Mouse (Mus musculus) olfactory bulb, adult 2 months (tissue): ENCODE measurements around the gene Ccdc127. TPM values are rescaled to one million over a fixed set of nuclear protein-coding genes. Genes with fewer than 3 reads are reported as not detected.
A peak's percentile ranks its signal among the peaks of the same experiment; 100 is the strongest.

Experiments used
- H3K27ac ChIP-seq: fragments of 200-500 bp; 2 replicates; pipeline ENCODE4 v1.5.1; 2012; ENCODE audit warnings: low read depth, low read length; ENCODE audit not compliant: insufficient read depth
- H3K4me1 ChIP-seq: fragments of 200-500 bp; 2 replicates; pipeline ENCODE4 v1.6.1; 2012; ENCODE audit warnings: low read length; ENCODE audit not compliant: control insufficient read depth, insufficient read depth
- H3K4me3 ChIP-seq: fragments of 200-500 bp; 2 replicates; pipeline ENCODE4 v1.5.1; 2012; ENCODE audit warnings: mild to moderate bottlenecking, low read depth, low read length, moderate library complexity; ENCODE audit not compliant: insufficient read depth
- CTCF ChIP-seq: fragments of 200-500 bp; IDR thresholded peaks from 2 replicates; pipeline ENCODE4 v1.5.1; 2012; ENCODE audit warnings: low read depth, mild to moderate bottlenecking, low read length, moderate library complexity; ENCODE audit not compliant: insufficient read depth
- POLR2A ChIP-seq: fragments of 200-500 bp; IDR thresholded peaks from 2 replicates; pipeline ENCODE4 v1.6.1; 2012; ENCODE audit warnings: mild to moderate bottlenecking, low read depth, low read length, moderate library complexity; ENCODE audit not compliant: insufficient read depth
- WGBS: fragments of 180-500 bp; shearing (Covaris S2); methylation state at CpG from one replicate; pipeline ENCODE4 v1.1.7; 2018; 5-methylcytosine and 5-hydroxymethylcytosine counted together
- polyA plus RNA-seq: library from polyadenylated mRNA; stranded (reverse); fragments of >200 nt; gene quantifications from 2 replicates; pipeline ENCODE4 v1.2.4, GENCODE M21; 2012; ENCODE audit warnings: low replicate concordance; ENCODE audit not compliant: missing spikeins, insufficient read depth, insufficient read length

The Ccdc127 gene
- polyA plus RNA-seq: not detected in 2 replicates

- TF ChIP-seq POLR2A: peak; percentile 78
- TF ChIP-seq CTCF: no peak
- Histone ChIP-seq H3K4me1 (no peaks in the 10 kb centered on the region), H3K4me3 (peak within 1 kb of the TSS; percentile 64), H3K27ac (peak within 1 kb of the TSS; percentile 67)
- under 1% methylated on average over 57 of the region's 57 CpGs for WGBS
Measured at GRCm38 (mm10) chr13:74349566-74350434, at the start of gene Ccdc127, which contains the start of gene Sdha. Gene Ccdc127, plus strand, starts transcription at chr13:74350309. Gene Sdha, minus strand, starts transcription at chr13:74350280.

GRCm38 (mm10) chr13:74300925-74301606 lies 49.0 kb upstream of the Ccdc127 start:
- H3K4me1 ChIP-seq: no peaks in the 10 kb centered on the region
- no peak overlapping the region for H3K27ac ChIP-seq
- H3K4me3 ChIP-seq: no peak overlapping the region
- TF ChIP-seq CTCF (peak; percentile 64), POLR2A (no peak)
- 40% methylated on average over 4 of the region's 4 CpGs for WGBS

- TF ChIP-seq CTCF: no peak
- TF ChIP-seq POLR2A: no peak
- Histone ChIP-seq H3K4me1 (no peaks in the 10 kb centered on the region), H3K27ac (no peak overlapping the region), H3K4me3 (no peak overlapping the region)
- WGBS: 75% methylated on average over 6 of the region's 6 CpGs
Measured at GRCm38 (mm10) chr13:74301607-74301984, 48.5 kb upstream of the Ccdc127 start.

- H3K4me1 ChIP-seq: no peaks in the 10 kb centered on the region
- TF ChIP-seq POLR2A: no peak
- no peak for TF ChIP-seq CTCF
- H3K4me3 ChIP-seq: no peak overlapping the region
- WGBS: 84% methylated on average over 10 of the region's 10 CpGs
- H3K27ac ChIP-seq: no peak overlapping the region
Measured at GRCm38 (mm10) chr13:74302050-74303037, 47.8 kb upstream of the Ccdc127 start.

GRCm38 (mm10) chr13:74305380-74305779 lies 44.7 kb upstream of the Ccdc127 start:
- H3K4me1 ChIP-seq: no peaks in the 10 kb centered on the region
- H3K4me3 ChIP-seq: no peak overlapping the region
- TF ChIP-seq POLR2A (no peak), CTCF (no peak)
- no peak overlapping the region for H3K27ac ChIP-seq
- 96% methylated on average over 6 of the region's 6 CpGs for WGBS

- WGBS: 98% methylated on average over 1 of the region's 1 CpGs
Measured at GRCm38 (mm10) chr13:74305780-74306179, 44.3 kb upstream of the Ccdc127 start.

GRCm38 (mm10) chr13:74314616-74315015 lies 35.5 kb upstream of the Ccdc127 start:
- WGBS: 97% methylated on average over 3 of the region's 3 CpGs
- TF ChIP-seq POLR2A (no peak), CTCF (no peak)
- Histone ChIP-seq H3K4me1 (no peaks in the 10 kb centered on the region), H3K4me3 (no peak overlapping the region), H3K27ac (no peak overlapping the region)

More at GRCm38 (mm10) chr13:74305780-74306179, 44.3 kb upstream of the Ccdc127 start:
- H3K27ac ChIP-seq: no peak overlapping the region
- H3K4me3 ChIP-seq: no peak overlapping the region
- TF ChIP-seq CTCF (no peak), POLR2A (no peak)
- H3K4me1 ChIP-seq: no peaks in the 10 kb centered on the region

- Histone ChIP-seq H3K27ac (no peak overlapping the region), H3K4me1 (no peaks in the 10 kb centered on the region), H3K4me3 (peak overlapping the region; percentile 66)
- TF ChIP-seq CTCF: no peak
- TF ChIP-seq POLR2A: no peak
- 23% methylated on average over 4 of the region's 4 CpGs for WGBS
Measured at GRCm38 (mm10) chr13:74316386-74316785, 33.7 kb upstream of the Ccdc127 start.
